Mouse (Mus musculus) urinary bladder, postnatal 4 days (tissue): ENCODE measurements around the gene Thg1l.
A peak's percentile ranks its signal among the peaks of the same experiment; 100 is the strongest.

Source experiments
- DNase-seq, 2 experiments: peaks; one replicate each; pipeline ENCODE4 v3.0.0; 2021 to 2022; ENCODE audit warnings: low spot score in 2 of 2

Thg1l gene

GRCm38 (mm10) chr11:45927456-45927855 is 27.8 kb downstream of the Thg1l start:
- no peak for DNase-seq

DNA sequence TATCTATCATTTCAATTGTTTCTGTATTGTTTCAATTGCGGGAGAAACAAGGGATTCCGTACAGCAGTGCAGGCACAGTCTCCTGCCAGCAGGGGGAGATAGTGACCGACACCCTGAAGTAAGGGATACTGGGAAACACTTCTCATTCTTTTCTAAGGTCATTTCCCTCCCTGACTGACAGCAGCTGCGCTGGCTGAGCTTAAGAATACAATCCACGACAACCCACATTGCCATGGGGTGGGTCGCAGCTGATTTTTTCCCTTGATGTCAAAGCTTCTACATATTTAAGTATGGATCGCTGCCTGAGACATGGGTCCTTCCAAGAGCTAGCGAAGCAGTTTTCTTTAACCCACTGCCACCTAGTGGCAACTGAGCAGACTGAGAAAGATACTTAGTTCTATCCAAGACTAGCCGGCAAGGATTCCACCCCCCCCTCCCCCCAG is 28.6 kb downstream of the Thg1l start:
- DNase-seq, result peak; percentile 62 to 71

GRCm38 (mm10) chr11:45925436-45925835 is 29.9 kb downstream of the Thg1l start:
- DNase-seq, result no peak

DNA sequence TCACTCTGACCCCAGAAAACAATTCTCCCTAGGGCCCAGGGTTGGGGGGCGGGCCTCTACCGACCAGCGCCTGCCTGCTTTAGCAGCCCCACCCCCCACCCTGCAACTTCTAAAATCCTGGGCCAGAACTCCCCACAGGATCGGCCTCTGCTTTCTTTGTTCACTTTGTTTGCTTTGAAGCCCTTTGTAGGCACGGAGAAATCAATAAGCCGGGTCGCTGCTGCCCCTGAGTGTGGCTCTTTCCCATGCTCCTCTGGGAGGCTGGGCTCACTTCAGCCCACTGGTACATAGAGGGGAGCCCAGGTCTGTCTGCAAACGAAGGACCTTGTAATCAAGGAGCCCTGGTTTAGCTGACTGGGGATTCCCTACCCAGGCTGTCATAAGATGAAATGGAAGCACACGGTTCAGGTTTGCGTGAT is 33.8 kb downstream of the Thg1l start:
- no peak for DNase-seq

- no peak for DNase-seq
Measured at GRCm38 (mm10) chr11:45921026-45921425, 34.3 kb downstream of the Thg1l start.

GRCm38 (mm10) chr11:45918836-45919235 is 36.5 kb downstream of the Thg1l start:
- no peak for DNase-seq

GRCm38 (mm10) chr11:45918018-45918417 is 37.3 kb downstream of the Thg1l start:
- DNase-seq, result no peak

GRCm38 (mm10) chr11:45916196-45916595 is 39.1 kb downstream of the Thg1l start:
- no peak for DNase-seq

- DNase-seq, result no peak
Measured at GRCm38 (mm10) chr11:45910701-45911100, 44.6 kb downstream of the Thg1l start.

DNA sequence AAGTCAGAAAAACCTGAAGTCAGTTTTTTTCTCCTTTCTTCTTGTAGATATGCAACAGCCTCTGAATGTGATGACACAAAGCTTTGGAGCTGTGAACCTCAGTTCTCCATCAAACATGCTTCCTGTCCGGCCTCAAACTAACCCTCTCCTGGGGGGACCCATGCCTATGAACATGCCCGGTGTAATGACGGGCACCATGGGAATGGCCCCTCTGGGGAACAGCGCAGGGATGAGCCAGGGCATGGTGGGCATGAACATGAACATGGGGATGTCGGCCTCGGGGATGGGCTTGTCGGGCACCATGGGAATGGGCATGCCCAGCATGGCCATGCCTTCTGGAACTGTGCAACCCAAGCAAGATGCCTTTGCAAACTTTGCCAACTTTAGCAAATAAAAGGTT is 46.4 kb downstream of the Thg1l start:
- no peak for DNase-seq

GRCm38 (mm10) chr11:45908070-45908469 is 47.2 kb downstream of the Thg1l start:
- no peak for DNase-seq

- DNase-seq, result no peak
Measured at GRCm38 (mm10) chr11:45907301-45907700, 48.0 kb downstream of the Thg1l start.

DNA sequence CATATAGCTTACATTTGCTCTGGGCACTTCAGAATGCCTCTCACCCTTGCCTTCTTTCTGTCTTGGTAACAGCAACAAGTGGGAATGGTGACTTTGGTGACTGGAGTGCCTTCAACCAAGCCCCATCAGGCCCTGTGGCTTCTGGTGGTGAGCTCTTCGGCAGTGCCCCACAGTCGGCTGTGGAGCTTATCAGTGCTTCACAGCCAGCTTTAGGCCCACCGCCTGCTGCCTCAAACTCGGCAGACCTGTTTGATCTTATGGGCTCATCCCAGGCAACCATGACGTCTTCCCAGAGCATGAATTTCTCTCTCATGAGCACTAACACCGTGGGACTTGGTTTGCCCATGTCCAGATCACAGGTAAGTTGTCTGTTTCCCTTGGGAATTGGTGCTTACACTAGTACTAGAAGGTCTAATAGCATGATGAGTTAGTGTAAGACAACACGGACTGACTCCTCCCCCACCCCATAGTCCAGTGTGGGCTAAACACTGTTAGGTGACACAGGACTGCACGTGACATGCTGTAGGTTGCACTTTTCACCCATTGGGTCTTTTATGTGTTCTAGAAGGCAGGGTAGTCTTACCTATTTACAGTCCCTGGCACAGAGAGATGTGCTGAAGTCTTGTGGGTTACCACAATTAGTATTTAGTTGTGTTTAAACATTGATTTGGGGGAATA is 49.0 kb downstream of the Thg1l start:
- DNase-seq, result no peak

- no peak for DNase-seq
Measured at GRCm38 (mm10) chr11:45900233-45901015, 54.9 kb downstream of the Thg1l start.

DNA sequence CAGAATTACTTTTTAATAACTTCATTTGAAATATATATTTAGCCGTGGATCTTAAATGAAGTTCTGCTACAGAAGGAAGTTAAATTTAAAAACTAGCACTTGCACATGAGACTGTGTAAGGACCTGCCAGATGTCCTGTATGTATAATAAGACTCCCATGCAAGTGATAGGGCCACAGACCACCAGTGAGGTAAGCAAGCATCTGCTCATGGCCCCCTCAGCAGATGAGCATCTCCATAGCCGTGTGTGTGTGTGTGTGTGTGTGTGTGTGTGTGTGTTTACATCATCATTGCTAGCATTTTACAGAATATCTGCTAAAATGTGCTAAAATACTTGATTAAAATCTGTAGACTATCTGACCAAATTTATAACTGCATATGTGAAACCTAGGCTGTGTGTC is 57.9 kb downstream of the Thg1l start:
- no peak for DNase-seq
